Mouse (Mus musculus): ENCODE measurements at regions not wholly inside any gene's neighbourhood (a gene's known extent, or its start where the extent isn't known, plus 50 kb on each side); places are given as distances from the start of the nearest gene placed in this dataset.

- DNase-seq (ENCODE audit: low read depth, low spot score) = no peak
These were observed 81.0 kb downstream of the A730046J19Rik start for GRCm38 (mm10) chrX:144234457-144234856.

GRCm38 (mm10) chrX:144265934-144266333 lies 51.7 kb upstream of the Alg13 start:
- DNase-seq (ENCODE audit: low read depth, low spot score) = peak; percentile 21

Measured in R1 (cell line).